Mouse (Mus musculus): ENCODE results near the gene Nhej1. TPM values are rescaled to one million over a fixed set of nuclear protein-coding genes. Genes with fewer than 3 reads are reported as not detected.
A peak's percentile ranks its signal among the peaks of the same experiment; 100 is the strongest.

Gene Nhej1
- total and polyA plus RNA-seq, 3 experiments: 0.47 to 12.3 (median 2.5) TPM

- no peak for ATAC-seq (ENCODE audit: extremely low read depth, insufficient number of reproducible peaks, low FRiP score, poor library complexity, severe bottlenecking)
- H3K4me3 ChIP-seq (ENCODE audit: low read depth, low read length): no peak overlapping the region
- no peaks in the 10 kb centered on the region for H3K36me3 ChIP-seq (replicated peaks)
- no peaks in the 10 kb centered on the region for H3K27me3 ChIP-seq (ENCODE audit: insufficient read depth, low read length)
- no peaks in the 10 kb centered on the region for H3K9me3 ChIP-seq (replicated peaks)
- TF ChIP-seq POLR2AphosphoS5 (IDR thresholded peaks at IDR 0.05; ENCODE audit: insufficient replicate concordance, low read depth, low read length): no peak
- TF ChIP-seq GATA1 (IDR thresholded peaks at IDR 0.05; ENCODE audit: borderline replicate concordance, low read length): no peak
- TF ChIP-seq TAL1 (conservative IDR thresholded peaks at IDR 0.05; ENCODE audit: low read depth, low read length): no peak
- TF ChIP-seq CTCF (IDR thresholded peaks at IDR 0.05; ENCODE audit: low read depth, low read length): no peak
- TF ChIP-seq GATA2 (IDR thresholded peaks at IDR 0.05; ENCODE audit: borderline replicate concordance, low read depth, low read length): no peak
- H3K4me1 ChIP-seq (ENCODE audit: insufficient read depth, low read depth, low read length): no peaks in the 10 kb centered on the region
- DNase-seq (ENCODE audit: low spot score): no peak
Measured at GRCm38 (mm10) chr1:75040429-75040828, 84.6 kb downstream of the Nhej1 start.

DNA sequence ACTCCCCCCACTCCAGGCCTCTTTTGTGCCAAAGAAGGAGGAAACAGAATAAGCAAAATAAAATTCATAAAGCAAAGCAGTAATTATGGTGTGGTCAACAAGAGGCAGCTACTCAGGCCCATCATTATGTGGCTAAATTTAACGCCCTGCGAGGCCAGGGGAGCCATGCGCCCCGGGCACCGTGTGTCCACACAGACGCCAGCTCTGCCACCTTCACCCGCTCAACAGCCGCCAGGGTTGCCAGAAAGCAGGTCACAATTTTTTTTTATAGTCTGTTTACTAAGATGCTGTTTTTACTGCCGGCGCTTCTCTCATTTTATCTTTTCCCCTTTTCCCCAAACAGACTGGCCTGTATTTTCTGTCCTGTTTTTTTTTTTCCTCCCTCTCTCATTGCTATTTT is 93.0 kb downstream of the Nhej1 start:
- Histone ChIP-seq H3K36me3 (replicated peaks) (no peaks in the 10 kb centered on the region), H3K4me1 (ENCODE audit: insufficient read depth, low read depth, low read length) (no peaks in the 10 kb centered on the region), H3K27me3 (ENCODE audit: insufficient read depth, low read length) (no peaks in the 10 kb centered on the region), H3K4me3 (ENCODE audit: low read depth, low read length) (no peak overlapping the region), H3K9me3 (replicated peaks) (no peaks in the 10 kb centered on the region)
- no peak for DNase-seq (ENCODE audit: low spot score)
- no peak for ATAC-seq (ENCODE audit: extremely low read depth, insufficient number of reproducible peaks, low FRiP score, poor library complexity, severe bottlenecking)
- TF ChIP-seq CTCF (IDR thresholded peaks at IDR 0.05; ENCODE audit: low read depth, low read length): no peak
- TF ChIP-seq TAL1 (conservative IDR thresholded peaks at IDR 0.05; ENCODE audit: low read depth, low read length): no peak
- no peak for TF ChIP-seq GATA1 (IDR thresholded peaks at IDR 0.05; ENCODE audit: borderline replicate concordance, low read length)
- no peak for TF ChIP-seq POLR2AphosphoS5 (IDR thresholded peaks at IDR 0.05; ENCODE audit: insufficient replicate concordance, low read depth, low read length)
- TF ChIP-seq GATA2 (IDR thresholded peaks at IDR 0.05; ENCODE audit: borderline replicate concordance, low read depth, low read length): no peak

DNA sequence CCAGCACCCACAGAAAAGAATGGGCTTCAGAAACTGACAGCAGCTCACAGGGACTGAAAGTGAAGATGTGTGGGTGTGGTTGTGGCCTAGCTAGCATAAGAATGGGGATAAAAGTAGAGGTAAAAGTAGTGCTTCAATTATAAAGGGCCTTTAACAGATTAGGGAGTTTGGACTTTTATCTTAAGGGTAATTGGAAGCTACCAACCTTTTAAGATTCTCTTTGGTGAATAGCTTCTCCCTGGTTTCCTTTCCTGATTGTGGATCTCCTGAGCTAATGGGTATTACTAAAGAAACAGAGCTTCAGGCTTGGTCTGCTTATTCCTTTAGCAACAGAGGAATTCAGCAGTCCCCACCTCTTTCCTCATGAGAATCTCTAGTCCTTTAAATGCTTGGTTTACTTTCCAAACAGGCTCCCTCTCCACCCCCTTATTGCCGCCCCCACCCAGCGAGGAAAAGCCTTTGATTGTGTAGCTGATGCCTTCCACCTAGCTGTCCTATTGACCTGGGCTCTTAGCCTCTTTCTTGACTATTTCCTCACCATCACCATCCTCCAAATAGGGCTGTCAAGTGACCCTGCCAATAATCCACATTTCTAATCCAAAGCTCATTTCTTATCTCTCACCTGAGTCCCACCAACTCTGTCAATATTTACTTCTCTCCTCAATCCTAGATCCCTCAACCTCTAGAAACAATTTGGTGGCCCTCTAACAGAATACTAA is 97.8 kb downstream of the Nhej1 start:
- no peak for ATAC-seq (ENCODE audit: extremely low read depth, insufficient number of reproducible peaks, low FRiP score, poor library complexity, severe bottlenecking)
- no peaks in the 10 kb centered on the region for H3K36me3 ChIP-seq (replicated peaks)
- TF ChIP-seq GATA2 (IDR thresholded peaks at IDR 0.05; ENCODE audit: borderline replicate concordance, low read depth, low read length): no peak
- no peak for TF ChIP-seq POLR2AphosphoS5 (IDR thresholded peaks at IDR 0.05; ENCODE audit: insufficient replicate concordance, low read depth, low read length)
- TF ChIP-seq TAL1 (conservative IDR thresholded peaks at IDR 0.05; ENCODE audit: low read depth, low read length): no peak
- TF ChIP-seq CTCF (IDR thresholded peaks at IDR 0.05; ENCODE audit: low read depth, low read length): no peak
- TF ChIP-seq GATA1 (IDR thresholded peaks at IDR 0.05; ENCODE audit: borderline replicate concordance, low read length): no peak
- H3K4me3 ChIP-seq (ENCODE audit: low read depth, low read length): no peak overlapping the region
- no peaks in the 10 kb centered on the region for H3K27me3 ChIP-seq (ENCODE audit: insufficient read depth, low read length)
- DNase-seq (ENCODE audit: low spot score): no peak
- no peaks in the 10 kb centered on the region for H3K9me3 ChIP-seq (replicated peaks)
- H3K4me1 ChIP-seq (ENCODE audit: insufficient read depth, low read depth, low read length): no peaks in the 10 kb centered on the region

GRCm38 (mm10) chr1:75024419-75025199 is 100.4 kb downstream of the Nhej1 start:
- TF ChIP-seq TAL1 (conservative IDR thresholded peaks at IDR 0.05; ENCODE audit: low read depth, low read length) (no peak), CTCF (IDR thresholded peaks at IDR 0.05; ENCODE audit: low read depth, low read length) (no peak)
- H3K4me3 ChIP-seq (ENCODE audit: low read depth, low read length): no peak overlapping the region
- no peaks in the 10 kb centered on the region for H3K27me3 ChIP-seq (ENCODE audit: insufficient read depth, low read length)

GRCm38 (mm10) chr1:75022216-75022615 is 102.8 kb downstream of the Nhej1 start:
- Histone ChIP-seq H3K4me1 (ENCODE audit: insufficient read depth, low read depth, low read length) (no peaks in the 10 kb centered on the region), H3K27me3 (ENCODE audit: insufficient read depth, low read length) (no peaks in the 10 kb centered on the region), H3K36me3 (replicated peaks) (no peaks in the 10 kb centered on the region), H3K9me3 (replicated peaks) (no peaks in the 10 kb centered on the region), H3K4me3 (ENCODE audit: low read depth, low read length) (no peak overlapping the region)
- ATAC-seq (ENCODE audit: extremely low read depth, insufficient number of reproducible peaks, low FRiP score, poor library complexity, severe bottlenecking): no peak
- no peak for TF ChIP-seq TAL1 (conservative IDR thresholded peaks at IDR 0.05; ENCODE audit: low read depth, low read length)
- TF ChIP-seq GATA2 (IDR thresholded peaks at IDR 0.05; ENCODE audit: borderline replicate concordance, low read depth, low read length): no peak
- TF ChIP-seq POLR2AphosphoS5 (IDR thresholded peaks at IDR 0.05; ENCODE audit: insufficient replicate concordance, low read depth, low read length): no peak
- TF ChIP-seq GATA1 (IDR thresholded peaks at IDR 0.05; ENCODE audit: borderline replicate concordance, low read length): no peak
- TF ChIP-seq CTCF (IDR thresholded peaks at IDR 0.05; ENCODE audit: low read depth, low read length): no peak
- DNase-seq (ENCODE audit: low spot score): no peak

More at GRCm38 (mm10) chr1:75024419-75025199, 100.4 kb downstream of the Nhej1 start:
- H3K9me3 ChIP-seq (replicated peaks): no peaks in the 10 kb centered on the region
- no peak for ATAC-seq (ENCODE audit: extremely low read depth, insufficient number of reproducible peaks, low FRiP score, poor library complexity, severe bottlenecking)
- H3K36me3 ChIP-seq (replicated peaks): no peaks in the 10 kb centered on the region
- H3K4me1 ChIP-seq (ENCODE audit: insufficient read depth, low read depth, low read length): no peaks in the 10 kb centered on the region
- DNase-seq (ENCODE audit: low spot score): no peak

DNA sequence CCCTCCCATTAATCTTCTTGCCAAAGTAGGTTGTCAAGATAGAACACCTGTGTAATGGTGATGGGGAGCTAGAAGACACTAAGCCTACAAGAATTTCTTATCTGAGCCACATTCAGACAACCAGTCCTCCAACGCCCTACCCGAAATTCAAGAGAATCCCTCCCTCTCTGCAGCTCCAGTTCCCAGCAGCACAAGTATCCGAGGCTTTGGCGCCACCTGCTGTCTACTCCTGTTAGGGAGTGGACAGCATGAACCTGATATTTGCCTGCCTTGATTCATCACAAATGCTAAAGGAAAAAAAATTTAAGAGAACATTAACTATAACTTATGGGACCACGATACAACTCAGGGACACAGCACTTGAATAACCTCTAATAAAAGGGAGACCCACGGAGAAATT is 108.2 kb downstream of the Nhej1 start:
- Histone ChIP-seq H3K36me3 (replicated peaks) (no peaks in the 10 kb centered on the region), H3K4me1 (ENCODE audit: insufficient read depth, low read depth, low read length) (no peaks in the 10 kb centered on the region), H3K27me3 (ENCODE audit: insufficient read depth, low read length) (peaks cover 2% of the 10 kb centered on the region), H3K4me3 (ENCODE audit: low read depth, low read length) (no peak overlapping the region), H3K9me3 (replicated peaks) (no peaks in the 10 kb centered on the region)
- ATAC-seq (ENCODE audit: extremely low read depth, insufficient number of reproducible peaks, low FRiP score, poor library complexity, severe bottlenecking): no peak; the same call in 1 of the 2 replicates
- peak; percentile 60 for DNase-seq (ENCODE audit: low spot score)
- TF ChIP-seq POLR2AphosphoS5 (IDR thresholded peaks at IDR 0.05; ENCODE audit: insufficient replicate concordance, low read depth, low read length) (no peak), CTCF (IDR thresholded peaks at IDR 0.05; ENCODE audit: low read depth, low read length) (peak; percentile 76), TAL1 (conservative IDR thresholded peaks at IDR 0.05; ENCODE audit: low read depth, low read length) (no peak), GATA2 (IDR thresholded peaks at IDR 0.05; ENCODE audit: borderline replicate concordance, low read depth, low read length) (no peak)

Measured in G1E (cell line).